In the genomic region with DNA sequence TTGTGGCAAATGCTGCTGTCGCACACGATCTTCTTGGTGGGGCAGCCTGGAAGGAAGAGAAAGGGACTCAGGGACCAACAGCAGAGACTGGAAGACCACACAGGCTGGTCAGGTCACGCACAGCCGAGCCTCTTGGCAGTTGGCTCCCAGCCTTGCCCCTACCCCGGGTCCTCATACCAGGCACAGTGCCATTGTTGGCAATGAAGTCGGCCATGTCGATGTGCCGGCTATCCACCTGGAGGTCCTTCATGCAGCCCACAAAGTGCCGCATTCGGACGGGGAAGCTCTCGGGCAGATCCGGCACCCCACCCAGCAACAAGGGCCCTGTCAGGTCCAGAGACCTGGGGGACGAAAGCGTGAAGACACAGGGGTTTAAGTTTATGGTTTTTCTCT, we compare ENCODE assay signal across 11 mouse cellular contexts. TPM values are rescaled to one million over a fixed set of nuclear protein-coding genes. Genes with fewer than 3 reads are reported as not detected.
DNase-seq lines count a peak whose midpoint lies in the region; ATAC-seq lines count a peak whose summit lies in the region.
"Had no signal": no experiment of that assay in that cellular context is flagged by ENCODE, and none has a peak within 500 bp of the region (broad histone marks: within the 10 kb centered on the region; RNA-seq: fewer than 3 reads in every experiment).

No protein-coding gene starts in this region.

- 88% methylated on average over 15 of the region's 15 CpGs for WGBS in embryonic facial prominence, embryonic 13.5 days
- 71% methylated on average over 15 of the region's 15 CpGs for WGBS in hindbrain, embryonic 14.5 days
- 70% methylated on average over 15 of the region's 15 CpGs for WGBS in neural tube, embryonic 14.5 days

- H3K9me3 ChIP-seq in embryonic facial prominence, embryonic 13.5 days, result no peaks in the 10 kb centered on the region
- no peaks in the 10 kb centered on the region for H3K9me3 ChIP-seq in hindbrain, embryonic 14.5 days (ENCODE audit: control insufficient read depth, low read length)
- no peaks in the 10 kb centered on the region for H3K9me3 ChIP-seq in neural tube, embryonic 14.5 days (ENCODE audit: control insufficient read depth, low read length)

- H3K27ac ChIP-seq in embryonic facial prominence, embryonic 13.5 days, result peak overlapping the region; percentile 8; the same call in 1 of the 2 replicates
- H3K27ac ChIP-seq in hindbrain, embryonic 14.5 days, result peak overlapping the region; percentile 68; the same call in 1 of the 2 replicates
- H3K27ac ChIP-seq in neural tube, embryonic 14.5 days (ENCODE audit: low read depth, low read length), result peak overlapping the region; percentile 44; the same call in 1 of the 2 replicates

- H3K27me3 ChIP-seq in embryonic facial prominence, embryonic 13.5 days, result no peaks in the 10 kb centered on the region
- no peaks in the 10 kb centered on the region for H3K27me3 ChIP-seq in hindbrain, embryonic 14.5 days (ENCODE audit: control insufficient read depth, insufficient read depth, low read length)
- no peaks in the 10 kb centered on the region for H3K27me3 ChIP-seq in neural tube, embryonic 14.5 days (ENCODE audit: control insufficient read depth, insufficient read depth, low read length)

- H3K9ac ChIP-seq in embryonic facial prominence, embryonic 13.5 days, result no peak overlapping the region
- H3K9ac ChIP-seq in hindbrain, embryonic 14.5 days, result no peak overlapping the region; the same call in 1 of the 2 replicates
- H3K9ac ChIP-seq in neural tube, embryonic 14.5 days (replicated peaks; ENCODE audit: low read depth, low read length), result no peak overlapping the region

- H3K36me3 ChIP-seq in embryonic facial prominence, embryonic 13.5 days, result peaks cover 34% of the 10 kb centered on the region
- H3K36me3 ChIP-seq in hindbrain, embryonic 14.5 days (replicated peaks; ENCODE audit: control insufficient read depth, insufficient read depth), result peaks cover 91% of the 10 kb centered on the region
- peaks cover 59% of the 10 kb centered on the region for H3K36me3 ChIP-seq in neural tube, embryonic 14.5 days (ENCODE audit: control insufficient read depth, insufficient read depth, low read length)

- DNase-seq in kidney, adult 18-20 months, result peak; percentile 55
- no peak for DNase-seq in kidney, adult 11 months
- DNase-seq in hindbrain, embryonic 14.5 days (ENCODE audit: low spot score), result no peak
- no peak for DNase-seq in heart, adult 18-20 months
- DNase-seq in natural killer cell, adult 2 months (ENCODE audit: low spot score in 2 of 2), result no peak
- no peak for DNase-seq in c-Kit-positive CD71-positive TER-119-positive erythroid progenitor cells, embryonic 14.5 days (ENCODE audit: low spot score)
- DNase-seq: gastrocnemius, postnatal 25 days; lung, postnatal 10 days had no signal

- H3K4me3 ChIP-seq in embryonic facial prominence, embryonic 13.5 days, result no peak overlapping the region
- no peak overlapping the region for H3K4me3 ChIP-seq in hindbrain, embryonic 14.5 days (replicated peaks; ENCODE audit: low read length)
- no peak overlapping the region for H3K4me3 ChIP-seq in neural tube, embryonic 14.5 days (ENCODE audit: low read depth, low read length)

- no peak overlapping the region for H3K4me2 ChIP-seq in embryonic facial prominence, embryonic 13.5 days
- H3K4me2 ChIP-seq in hindbrain, embryonic 14.5 days (replicated peaks), result 0 out of 2 replicates have a peak overlapping the region, but pooled peaks have one; percentile 24
- no peak overlapping the region for H3K4me2 ChIP-seq in neural tube, embryonic 14.5 days (ENCODE audit: low read depth, low read length)

- H3K4me1 ChIP-seq in embryonic facial prominence, embryonic 13.5 days, result peaks cover 13% of the 10 kb centered on the region
- peaks cover 23% of the 10 kb centered on the region for H3K4me1 ChIP-seq in hindbrain, embryonic 14.5 days (replicated peaks; ENCODE audit: control insufficient read depth, insufficient read depth, low read length)
- H3K4me1 ChIP-seq in neural tube, embryonic 14.5 days (ENCODE audit: control insufficient read depth, insufficient read depth, low read length), result peaks cover 16% of the 10 kb centered on the region; the same call in 1 of the 2 replicates

- ATAC-seq in embryonic facial prominence, embryonic 13.5 days (ENCODE audit: insufficient number of reproducible peaks, insufficient read depth, low FRiP score, low TSS enrichment, low read depth), result no peak
- ATAC-seq in hindbrain, embryonic 14.5 days (ENCODE audit: low FRiP score), result no peak
- no peak for ATAC-seq in neural tube, embryonic 14.5 days (ENCODE audit: low read depth)

RNA-seq across cellular contexts. Expression of a gene that starts 12.8 kb away (rescaled TPM):
- 9.8 and 11.5 TPM in 2 replicates for polyA plus RNA-seq in embryonic facial prominence, embryonic 13.5 days (2015; fragmentation: Nextera tagmentation; extraction: Ambion mirVana)
- polyA plus RNA-seq in hindbrain, embryonic 14.5 days (2014; fragmentation: Nextera tagmentation; extraction: Ambion mirVana), result 39.4 and 49.7 TPM in 2 replicates
- 50.4 and 56.7 TPM in 2 replicates for polyA plus RNA-seq in neural tube, embryonic 14.5 days (2014; fragmentation: Nextera tagmentation; extraction: Ambion mirVana)
- 1 to 10 TPM; 5.9 to 9.5 TPM for total RNA-seq in heart, adult 18-20 months (2021)

RNA-seq across cellular contexts. Expression of a gene that starts 18.9 kb away (rescaled TPM):
- 61.4 and 73.1 TPM in 2 replicates for polyA plus RNA-seq in embryonic facial prominence, embryonic 13.5 days (2015; fragmentation: Nextera tagmentation; extraction: Ambion mirVana)
- 5.6 and 9.6 TPM in 2 replicates for polyA plus RNA-seq in hindbrain, embryonic 14.5 days (2014; fragmentation: Nextera tagmentation; extraction: Ambion mirVana)
- 3.2 and 3.5 TPM in 2 replicates for polyA plus RNA-seq in neural tube, embryonic 14.5 days (2014; fragmentation: Nextera tagmentation; extraction: Ambion mirVana)
- under 1 TPM in 1 of 2 experiments, not detected in 1; 0.33 TPM for total RNA-seq in heart, adult 18-20 months (2021)

RNA-seq across cellular contexts. Expression of a gene that starts 37.8 kb away (rescaled TPM):
- polyA plus RNA-seq in embryonic facial prominence, embryonic 13.5 days (2015; fragmentation: Nextera tagmentation; extraction: Ambion mirVana), result not detected in 2 replicates
- polyA plus RNA-seq in hindbrain, embryonic 14.5 days (2014; fragmentation: Nextera tagmentation; extraction: Ambion mirVana), result 0.16 and 0.31 TPM in 2 replicates
- polyA plus RNA-seq in neural tube, embryonic 14.5 days (2014; fragmentation: Nextera tagmentation; extraction: Ambion mirVana), result 0.48 TPM in 1 of 2 replicates, not detected in the other
- 10 to 100 TPM; 49.7 to 55.1 TPM for total RNA-seq in heart, adult 18-20 months (2021)
- total RNA-seq: gastrocnemius, postnatal 25 days had no signal
- polyA plus RNA-seq: limb, embryonic 11.5 days had no signal

RNA-seq across cellular contexts. Expression of a gene that starts 42.5 kb away (rescaled TPM):
- polyA plus RNA-seq in embryonic facial prominence, embryonic 13.5 days (2015; fragmentation: Nextera tagmentation; extraction: Ambion mirVana), result 116 and 128 TPM in 2 replicates
- polyA plus RNA-seq in hindbrain, embryonic 14.5 days (2014; fragmentation: Nextera tagmentation; extraction: Ambion mirVana), result 207 and 222 TPM in 2 replicates
- 223 and 244 TPM in 2 replicates for polyA plus RNA-seq in neural tube, embryonic 14.5 days (2014; fragmentation: Nextera tagmentation; extraction: Ambion mirVana)
- 10 to 100 TPM; 80.2 to 89.6 TPM for total RNA-seq in heart, adult 18-20 months (2021)

Comparison
In these comparisons a context has a peak if more than half of its experiments do, and no peak if none do; other contexts are left out.
1. H3K27ac ChIP-seq: peak in every context shown above with its lines; median percentile 68 in hindbrain, embryonic 14.5 days; 44 in neural tube, embryonic 14.5 days; 8 in embryonic facial prominence, embryonic 13.5 days.